Mouse (Mus musculus) MN1 (cell line): ENCODE results near the gene Alox5.
A peak's percentile ranks its signal among the peaks of the same experiment; 100 is the strongest.

Source experiments
- DNase-seq: peaks from one replicate; pipeline ENCODE4 v3.0.0-alpha.2; 2016; ENCODE audit warnings: low spot score

Gene Alox5

GRCm38 (mm10) chr6:116417518-116418315, 43.3 kb downstream of the Alox5 start:
- DNase-seq: no peak

- DNase-seq: no peak
These were observed 44.9 kb downstream of the Alox5 start for GRCm38 (mm10) chr6:116416000-116416552.

- DNase-seq: no peak
These were observed 45.8 kb downstream of the Alox5 start for GRCm38 (mm10) chr6:116415126-116415676.

GRCm38 (mm10) chr6:116412546-116413325, 48.2 kb downstream of the Alox5 start:
- no peak for DNase-seq

- no peak for DNase-seq
These were observed 49.3 kb downstream of the Alox5 start for GRCm38 (mm10) chr6:116411716-116412115.

- no peak for DNase-seq
These were observed 50.5 kb downstream of the Alox5 start for GRCm38 (mm10) chr6:116410436-116410835.

- peak; percentile 30 for DNase-seq
These were observed 52.9 kb downstream of the Alox5 start for GRCm38 (mm10) chr6:116407956-116408657.

GRCm38 (mm10) chr6:116407216-116407615, 53.8 kb downstream of the Alox5 start:
- DNase-seq: no peak

- DNase-seq: no peak
These were observed 54.3 kb downstream of the Alox5 start for GRCm38 (mm10) chr6:116406680-116407079.

GRCm38 (mm10) chr6:116406152-116406551, 54.8 kb downstream of the Alox5 start:
- no peak for DNase-seq

- no peak for DNase-seq
These were observed 55.3 kb downstream of the Alox5 start for GRCm38 (mm10) chr6:116405715-116406114.

GRCm38 (mm10) chr6:116405243-116405642, 55.7 kb downstream of the Alox5 start:
- no peak for DNase-seq

GRCm38 (mm10) chr6:116402426-116402825, 58.6 kb downstream of the Alox5 start:
- DNase-seq: no peak

- DNase-seq: no peak
These were observed 59.1 kb downstream of the Alox5 start for GRCm38 (mm10) chr6:116401746-116402423.

GRCm38 (mm10) chr6:116398136-116398535, 62.8 kb downstream of the Alox5 start:
- no peak for DNase-seq

GRCm38 (mm10) chr6:116397621-116398020, 63.4 kb downstream of the Alox5 start:
- no peak for DNase-seq

- DNase-seq: no peak
These were observed 65.9 kb downstream of the Alox5 start for GRCm38 (mm10) chr6:116394916-116395648.

GRCm38 (mm10) chr6:116389481-116389880, 71.5 kb downstream of the Alox5 start:
- no peak for DNase-seq

GRCm38 (mm10) chr6:116388068-116388467, 72.9 kb downstream of the Alox5 start:
- DNase-seq: no peak

GRCm38 (mm10) chr6:116386506-116386905, 74.5 kb downstream of the Alox5 start:
- no peak for DNase-seq

- no peak for DNase-seq
These were observed 74.9 kb downstream of the Alox5 start for GRCm38 (mm10) chr6:116386045-116386415.
